ENCODE assay signal across 35 mouse cellular contexts in the genomic region with DNA sequence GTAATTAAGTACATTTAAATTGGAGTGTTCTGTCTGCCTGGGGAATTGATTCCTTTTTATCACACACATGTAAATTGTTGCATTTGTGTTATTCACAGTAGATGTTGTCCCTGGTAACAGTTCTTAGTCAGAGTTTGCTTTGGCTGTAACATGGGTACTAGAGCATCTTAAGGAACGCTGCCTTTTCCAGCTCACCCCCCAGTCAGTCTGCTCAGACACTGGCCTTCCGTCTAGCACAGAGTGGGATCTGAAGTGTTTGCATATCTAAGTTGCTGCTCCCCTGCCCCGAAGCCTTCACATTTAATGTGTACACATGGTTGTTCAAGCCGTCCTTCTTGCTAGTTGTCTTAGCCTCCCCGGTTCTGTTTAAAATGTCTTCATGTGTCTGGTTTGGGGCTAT.
"Had no signal": no experiment of that assay in that cellular context is flagged by ENCODE, and none has a peak within 500 bp of the region (broad histone marks: within the 10 kb centered on the region; RNA-seq: fewer than 3 reads in every experiment).

No protein-coding gene starts in this region.

- DNase-seq: heart, adult 2 months; heart, postnatal 10 days; heart, postnatal 14 days; heart, postnatal 36 days; heart, postnatal 4 days; kidney, adult 11 months; kidney, adult 18-20 months; kidney, adult 2 months; kidney, adult 8-10 months; kidney, adult 9 months; kidney, postnatal 10 days; kidney, postnatal 14 days; kidney, postnatal 25 days; kidney, postnatal 36 days; kidney, postnatal 4 days; layer of hippocampus, adult 9-11 months had no signal

- H3K27me3 ChIP-seq: hindbrain, embryonic 12.5 days; hindbrain, embryonic 13.5 days; hindbrain, embryonic 15.5 days; intestine, embryonic 15.5 days; kidney, embryonic 15.5 days had no signal

- ATAC-seq: hindbrain, embryonic 16.5 days; hindbrain, postnatal 0 days; inflammation-experienced regulatory T-cells, adult 6 months; intestine, embryonic 15.5 days; intestine, embryonic 16.5 days; intestine, postnatal 0 days had no signal

- H3K4me1 ChIP-seq: hindbrain, embryonic 10.5 days; intestine, embryonic 15.5 days; kidney, embryonic 15.5 days had no signal

- H3K4me2 ChIP-seq: heart, embryonic 11.5 days; heart, embryonic 12.5 days; heart, embryonic 13.5 days; heart, embryonic 15.5 days; hindbrain, embryonic 12.5 days; hindbrain, embryonic 13.5 days; hindbrain, embryonic 14.5 days; hindbrain, embryonic 15.5 days; intestine, embryonic 15.5 days; kidney, embryonic 15.5 days had no signal

- H3K9ac ChIP-seq: heart, embryonic 12.5 days; heart, embryonic 13.5 days; heart, embryonic 15.5 days; hindbrain, embryonic 12.5 days; hindbrain, embryonic 13.5 days; hindbrain, embryonic 14.5 days; hindbrain, embryonic 15.5 days; intestine, embryonic 15.5 days; kidney, embryonic 15.5 days had no signal

- H3K9me3 ChIP-seq: heart, embryonic 10.5 days; heart, embryonic 12.5 days; heart, embryonic 13.5 days; heart, embryonic 15.5 days; hindbrain, embryonic 10.5 days; hindbrain, embryonic 12.5 days; hindbrain, embryonic 13.5 days; hindbrain, embryonic 15.5 days; intestine, embryonic 15.5 days; kidney, embryonic 15.5 days had no signal

- H3K27ac ChIP-seq: heart, adult 2 months; heart, embryonic 10.5 days; heart, embryonic 13.5 days; heart, embryonic 15.5 days; hindbrain, embryonic 10.5 days; hindbrain, embryonic 12.5 days; hindbrain, embryonic 13.5 days; hindbrain, embryonic 14.5 days; hindbrain, embryonic 15.5 days; hindbrain, postnatal 0 days; intestine, embryonic 15.5 days; kidney, embryonic 15.5 days; kidney, postnatal 0 days; layer of hippocampus, adult 2 months had no signal

- H3K4me3 ChIP-seq: heart, adult 2 months; heart, embryonic 10.5 days; heart, embryonic 12.5 days; heart, embryonic 13.5 days; heart, embryonic 15.5 days; hindbrain, embryonic 10.5 days; hindbrain, embryonic 12.5 days; hindbrain, embryonic 13.5 days; hindbrain, embryonic 15.5 days; intestine, embryonic 15.5 days; kidney, embryonic 15.5 days; layer of hippocampus, adult 2 months had no signal

- H3K36me3 ChIP-seq: heart, embryonic 10.5 days; heart, embryonic 12.5 days; heart, embryonic 13.5 days; heart, embryonic 15.5 days; hindbrain, embryonic 12.5 days; hindbrain, embryonic 13.5 days; hindbrain, embryonic 15.5 days; intestine, embryonic 15.5 days; kidney, embryonic 15.5 days had no signal
